Mouse (Mus musculus): ENCODE measurements at regions not wholly inside any gene's neighbourhood (a gene's known extent, or its start where the extent isn't known, plus 50 kb on each side); places are given as distances from the start of the nearest gene placed in this dataset.
A peak's percentile ranks its signal among the peaks of the same experiment; 100 is the strongest.

- DNase-seq (ENCODE audit: extremely low spot score in 1 of 2, low spot score in 1 of 2): no peak
Measured at GRCm38 (mm10) chr12:25248681-25249366, 151.9 kb upstream of the Id2 start.

DNA sequence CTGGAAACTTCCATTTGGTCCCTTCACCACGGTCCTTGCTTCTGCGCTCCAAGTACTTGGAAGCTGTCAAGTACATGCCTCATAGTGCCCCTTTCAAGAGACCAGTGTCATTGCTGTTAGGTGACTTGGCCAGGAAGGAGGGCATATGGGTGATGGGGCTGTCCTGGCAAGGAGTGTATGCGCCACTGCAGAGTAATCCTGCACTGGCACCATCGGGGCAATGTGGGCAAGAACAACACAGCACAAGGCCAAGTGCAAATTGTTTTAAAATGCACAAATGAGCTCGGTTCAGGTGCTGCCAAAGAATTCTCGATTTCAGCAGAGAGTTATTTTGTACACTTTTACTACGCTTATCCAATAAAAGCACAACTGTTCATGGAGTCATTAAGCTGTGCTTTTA lies 149.6 kb upstream of the Id2 start:
- no peak for DNase-seq (ENCODE audit: extremely low spot score in 1 of 2, low spot score in 1 of 2)

DNA sequence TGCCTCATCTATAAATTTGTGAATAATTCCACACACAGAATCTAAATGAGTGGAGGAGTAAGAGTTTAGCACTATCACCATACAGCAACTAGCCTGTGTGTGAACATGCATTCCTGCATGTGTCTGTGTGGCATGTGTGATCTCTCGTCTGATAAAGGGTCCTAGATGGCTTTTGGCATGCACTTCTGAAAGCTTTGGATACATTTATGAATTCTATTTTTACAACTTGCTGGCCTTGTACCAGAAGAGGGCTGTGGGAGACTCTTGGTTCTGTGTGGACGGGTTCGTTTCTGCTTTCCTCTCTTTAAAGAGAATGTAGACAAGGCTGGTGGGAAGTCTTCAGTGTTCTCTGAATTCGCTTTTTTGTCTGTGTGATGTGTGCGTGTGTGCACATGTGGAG lies 148.7 kb upstream of the Id2 start:
- DNase-seq (ENCODE audit: extremely low spot score in 1 of 2, low spot score in 1 of 2): no peak

DNA sequence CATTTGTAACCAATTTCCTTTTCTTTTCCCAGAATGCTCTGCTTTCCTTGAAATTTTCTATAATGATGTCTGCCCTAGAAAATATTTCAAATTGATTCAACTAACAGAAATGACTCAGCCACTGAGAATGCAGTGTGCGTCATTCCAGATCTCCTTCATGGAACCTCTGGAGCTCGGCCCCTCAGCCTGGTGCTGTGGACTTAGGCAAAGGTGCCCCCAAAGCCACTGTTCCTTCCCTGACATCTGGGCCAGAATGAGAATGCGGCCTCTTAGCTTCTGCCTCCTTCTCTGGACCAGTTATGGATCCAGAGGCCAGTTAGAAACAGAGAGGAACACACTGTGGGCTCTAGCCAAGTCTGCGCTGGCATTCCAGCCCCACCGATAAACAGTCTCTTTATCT lies 148.3 kb upstream of the Id2 start:
- DNase-seq (ENCODE audit: extremely low spot score in 1 of 2, low spot score in 1 of 2): no peak

DNA sequence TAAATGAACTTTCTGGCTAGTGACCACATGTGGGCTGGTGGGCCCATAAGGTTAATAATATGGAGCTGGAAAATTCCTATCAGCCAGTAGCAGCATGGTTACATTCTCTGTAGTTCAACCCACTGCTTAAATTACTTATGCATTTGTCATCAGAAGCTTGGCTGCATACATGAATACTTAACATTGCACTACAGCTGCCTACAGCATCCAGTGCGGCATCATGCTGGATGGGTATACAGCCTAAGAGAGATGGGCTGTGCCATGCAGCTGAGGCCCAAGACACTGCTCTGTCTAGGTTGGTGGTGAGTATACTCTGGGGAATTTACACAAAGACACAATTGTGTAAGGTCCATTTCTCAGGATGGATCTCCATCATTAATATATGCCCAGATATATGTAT lies 147.7 kb upstream of the Id2 start:
- DNase-seq (ENCODE audit: extremely low spot score in 1 of 2, low spot score in 1 of 2): peak in 1 of 2 experiments; percentile 42

DNA sequence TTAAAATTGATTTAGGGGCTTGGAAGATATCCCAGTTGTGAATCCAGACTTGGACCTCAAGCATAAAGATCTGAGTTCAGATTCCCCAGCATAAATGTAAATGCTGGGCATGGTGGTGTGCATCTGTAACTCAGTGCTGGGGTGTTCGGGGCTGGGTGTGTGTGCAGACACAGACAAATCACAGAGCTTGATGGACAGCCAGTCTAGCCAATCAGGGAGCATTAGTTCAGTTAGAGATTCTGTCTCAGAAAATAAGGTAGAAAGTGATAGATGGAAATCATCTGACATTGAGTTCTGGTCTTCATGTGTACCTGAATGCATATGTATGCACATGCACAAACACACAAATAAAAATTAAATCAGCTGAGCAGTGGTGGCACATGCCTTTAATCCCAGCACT lies 147.0 kb upstream of the Id2 start:
- no peak for DNase-seq (ENCODE audit: extremely low spot score in 1 of 2, low spot score in 1 of 2)

- DNase-seq (ENCODE audit: extremely low spot score in 1 of 2, low spot score in 1 of 2): no peak
Measured at GRCm38 (mm10) chr12:25242369-25242768, 145.4 kb upstream of the Id2 start.

- DNase-seq (ENCODE audit: extremely low spot score in 1 of 2, low spot score in 1 of 2): no peak
Measured at GRCm38 (mm10) chr12:25241675-25242074, 144.7 kb upstream of the Id2 start.

DNA sequence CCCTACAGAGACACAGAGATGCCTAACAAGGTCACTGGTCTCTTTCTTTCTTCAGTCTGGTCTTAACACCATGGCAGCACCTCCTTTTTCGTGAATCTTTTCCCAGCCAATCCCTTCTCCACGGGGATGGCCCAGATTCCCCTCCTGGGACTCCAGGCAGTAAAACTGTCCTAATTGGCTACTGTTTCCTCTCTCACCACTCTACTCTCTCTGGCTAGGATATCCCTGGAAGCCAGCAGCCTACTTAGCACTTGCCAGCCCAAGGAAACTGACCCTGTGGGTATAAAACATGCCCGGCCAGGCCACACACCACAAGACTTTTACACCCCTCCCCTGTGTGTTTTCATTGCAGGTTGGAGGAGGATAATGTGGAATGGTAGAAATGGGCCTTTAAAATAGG lies 143.9 kb upstream of the Id2 start:
- DNase-seq (ENCODE audit: extremely low spot score in 1 of 2, low spot score in 1 of 2): peak; percentile 25 to 29

GRCm38 (mm10) chr12:25240142-25240541 lies 143.2 kb upstream of the Id2 start:
- DNase-seq (ENCODE audit: extremely low spot score in 1 of 2, low spot score in 1 of 2): peak in 1 of 2 experiments; percentile 31

DNA sequence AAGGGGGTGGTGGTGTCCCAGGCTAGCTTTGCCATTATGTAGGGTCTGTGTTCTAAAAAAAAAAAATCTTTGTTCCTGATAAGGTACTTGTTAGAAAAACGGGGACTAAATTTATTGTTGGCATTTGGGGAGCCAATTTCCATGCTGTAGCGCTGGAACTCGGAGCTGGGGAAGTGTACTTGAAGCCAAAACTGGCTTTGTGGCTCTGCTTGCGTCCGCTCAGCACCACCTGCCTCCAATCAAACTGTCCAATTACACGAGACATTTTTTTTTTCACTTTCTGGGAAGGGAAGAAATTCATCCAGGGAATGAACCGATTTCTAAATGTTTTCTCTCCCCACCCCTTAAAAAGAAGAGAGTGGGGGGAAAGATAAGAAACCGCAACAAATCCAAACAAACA lies 138.1 kb upstream of the Id2 start:
- DNase-seq (ENCODE audit: extremely low spot score in 1 of 2, low spot score in 1 of 2): no peak

DNA sequence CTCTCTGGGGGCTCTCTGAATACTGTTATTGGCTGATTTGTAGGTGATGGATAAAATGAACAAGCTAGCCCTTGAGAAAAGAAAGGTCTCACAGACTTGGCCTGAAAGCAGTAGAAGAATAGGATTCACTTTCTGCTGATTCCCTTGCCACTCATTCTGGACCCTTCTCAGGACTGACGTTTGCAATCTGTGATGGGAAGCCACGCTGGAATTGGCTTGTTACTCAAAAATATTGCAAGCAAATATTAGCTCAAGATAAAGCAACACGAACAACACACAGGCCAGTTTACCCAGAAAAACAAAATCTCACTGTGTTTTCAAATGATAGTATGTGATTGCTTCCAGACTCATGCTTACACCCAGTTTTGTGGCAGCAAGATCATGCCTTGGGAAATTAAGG lies 137.7 kb upstream of the Id2 start:
- DNase-seq (ENCODE audit: extremely low spot score in 1 of 2, low spot score in 1 of 2): no peak

DNA sequence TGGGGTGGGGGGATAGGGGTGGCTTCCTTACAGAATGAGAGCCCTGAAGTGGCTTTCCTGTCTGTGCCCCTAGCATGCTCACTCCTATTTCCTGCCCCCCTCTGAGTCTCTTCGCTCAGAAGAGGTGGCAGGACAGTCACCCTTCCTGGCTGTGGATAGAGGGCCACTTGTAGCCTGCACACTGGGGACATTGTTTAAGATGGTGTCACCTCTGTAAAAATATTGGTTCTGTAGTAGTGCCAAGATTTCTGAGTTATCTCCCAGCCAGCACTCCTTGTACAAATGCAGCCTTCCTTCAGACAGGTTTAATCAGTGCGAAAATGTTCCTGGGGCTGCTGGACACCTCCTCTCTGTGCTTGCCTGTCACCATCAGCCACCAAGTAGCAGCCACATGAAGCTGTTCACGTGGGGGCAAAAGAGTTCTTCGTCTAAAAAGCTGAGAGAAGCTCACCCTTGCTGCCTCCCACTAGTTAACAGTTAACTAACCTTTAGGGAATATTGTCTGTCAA lies 136.1 kb upstream of the Id2 start:
- DNase-seq (ENCODE audit: extremely low spot score in 1 of 2, low spot score in 1 of 2): no peak

DNA sequence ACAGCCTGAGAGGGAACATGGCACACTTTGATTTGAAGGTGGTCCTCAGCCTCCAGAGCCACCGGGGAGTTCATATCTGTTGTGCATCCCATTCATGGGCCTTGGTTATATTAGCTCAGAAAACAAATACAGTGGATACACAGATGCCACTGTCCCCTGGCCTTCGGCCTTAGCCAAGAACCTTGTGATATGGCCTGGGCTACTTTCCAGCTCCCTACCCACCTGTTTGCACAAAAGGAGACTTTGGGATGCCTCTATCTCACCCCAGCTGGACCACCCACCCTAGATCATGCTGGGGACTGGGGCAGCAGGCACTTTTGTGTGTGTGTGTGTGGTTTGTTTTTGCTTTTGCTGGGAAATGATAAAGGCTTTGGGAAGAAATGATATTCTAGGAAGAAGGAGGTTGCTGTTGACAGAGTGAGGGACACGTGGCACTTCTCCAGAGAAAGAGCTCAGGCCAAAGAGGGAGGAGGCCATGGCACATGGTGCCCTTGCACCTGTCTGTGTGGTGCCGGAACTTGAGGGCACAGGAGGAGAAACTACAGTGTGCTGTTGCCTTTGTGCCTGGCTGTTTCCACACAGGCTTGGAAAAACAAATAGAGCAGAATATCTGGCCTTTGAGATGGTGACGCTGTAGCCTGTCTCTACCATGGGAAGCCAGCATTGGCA lies 135.6 kb upstream of the Id2 start:
- no peak for DNase-seq (ENCODE audit: extremely low spot score in 1 of 2, low spot score in 1 of 2)

GRCm38 (mm10) chr12:25228708-25229107 lies 131.8 kb upstream of the Id2 start:
- no peak for DNase-seq (ENCODE audit: extremely low spot score in 1 of 2, low spot score in 1 of 2)

- no peak for DNase-seq (ENCODE audit: extremely low spot score in 1 of 2, low spot score in 1 of 2)
Measured at GRCm38 (mm10) chr12:25227736-25228135, 130.8 kb upstream of the Id2 start.

DNA sequence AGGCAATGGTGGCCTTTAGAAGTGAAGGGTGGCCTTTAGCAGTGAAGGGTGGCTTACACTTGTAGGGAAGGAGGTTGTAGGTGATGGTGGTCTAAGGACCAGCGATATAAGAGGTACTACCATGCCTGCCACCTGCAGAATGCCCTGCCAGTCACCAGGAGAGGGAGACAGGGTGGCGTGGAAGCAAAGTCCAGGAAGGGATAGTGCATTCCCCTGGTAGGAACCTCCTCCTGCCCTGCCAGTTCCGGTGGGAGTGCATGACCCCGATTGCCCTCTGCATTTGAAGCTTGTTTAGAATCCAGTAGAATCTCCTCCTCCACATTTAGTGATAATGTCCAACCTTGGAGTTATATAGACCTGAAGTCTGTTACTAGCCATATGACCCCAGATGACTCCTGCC lies 127.7 kb upstream of the Id2 start:
- DNase-seq (ENCODE audit: extremely low spot score in 1 of 2, low spot score in 1 of 2): no peak

GRCm38 (mm10) chr12:25224201-25224600 lies 127.3 kb upstream of the Id2 start:
- no peak for DNase-seq (ENCODE audit: extremely low spot score in 1 of 2, low spot score in 1 of 2)

GRCm38 (mm10) chr12:25223539-25223938 lies 126.6 kb upstream of the Id2 start:
- DNase-seq (ENCODE audit: extremely low spot score in 1 of 2, low spot score in 1 of 2): no peak

- DNase-seq (ENCODE audit: extremely low spot score in 1 of 2, low spot score in 1 of 2): no peak
Measured at GRCm38 (mm10) chr12:25220780-25221106, 123.8 kb upstream of the Id2 start.

DNA sequence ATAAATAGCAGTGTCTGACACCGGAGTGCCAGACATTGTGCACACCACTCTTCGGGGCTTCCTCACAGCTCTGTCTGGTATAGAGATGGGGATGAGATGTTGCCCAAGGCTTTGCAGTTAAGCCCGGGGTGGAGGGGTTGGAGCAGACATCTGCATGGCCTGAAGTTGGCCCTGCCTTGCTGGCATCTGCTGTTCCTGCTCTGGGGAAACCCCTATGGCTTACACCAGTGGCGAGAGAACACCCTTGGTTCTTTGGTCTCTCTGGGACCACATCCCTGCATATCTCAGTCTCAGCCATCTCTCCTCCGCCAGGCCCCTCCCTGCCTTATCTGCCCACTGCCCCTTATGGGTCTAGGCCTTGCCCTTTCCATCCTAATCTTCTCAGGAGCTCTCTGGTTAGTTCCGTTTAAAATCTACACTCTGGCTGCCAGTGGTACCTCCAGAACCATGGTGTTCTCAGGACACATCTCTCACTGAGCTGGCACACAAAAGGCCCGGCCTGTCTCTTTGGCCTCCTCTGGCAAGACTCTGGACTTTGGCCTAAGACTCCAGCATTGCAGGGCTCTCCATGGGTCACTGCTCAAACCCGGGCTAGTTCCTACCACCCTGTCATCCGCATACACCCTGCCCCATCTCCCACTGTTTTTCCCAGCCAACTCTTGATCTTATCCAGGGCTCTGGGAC lies 123.3 kb upstream of the Id2 start:
- no peak for DNase-seq (ENCODE audit: extremely low spot score in 1 of 2, low spot score in 1 of 2)

DNA sequence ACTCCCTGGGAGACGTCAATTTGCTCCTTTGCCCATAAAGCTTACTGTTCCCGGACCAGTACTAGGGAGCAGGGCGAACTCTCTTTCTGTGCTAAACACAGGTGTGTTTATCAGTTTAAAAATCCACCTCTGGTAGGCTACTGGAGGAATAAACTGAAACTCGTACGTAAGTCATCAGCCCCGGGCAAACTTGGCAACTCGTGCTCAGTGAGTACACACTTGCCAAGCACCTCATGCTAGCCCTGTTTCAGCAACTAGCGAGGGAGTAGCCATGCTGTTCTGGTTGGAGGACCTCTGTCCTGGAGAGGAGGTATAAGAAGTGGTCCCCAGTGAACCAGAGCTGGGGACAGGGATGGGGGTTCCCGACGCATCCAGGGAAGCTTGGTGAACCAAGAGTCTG lies 122.6 kb upstream of the Id2 start:
- DNase-seq (ENCODE audit: extremely low spot score in 1 of 2, low spot score in 1 of 2): no peak
